Mouse (Mus musculus) heart, adult 2 months (tissue): ENCODE results near the gene Sik2. TPM values are rescaled to one million over a fixed set of nuclear protein-coding genes. Genes with fewer than 3 reads are reported as not detected.

Experiments used
- DNase-seq, 2 experiments: peaks; one replicate each; pipeline ENCODE4 v3.0.0; 2021
- H3K27ac ChIP-seq: fragments of 200-600 bp; 2 replicates; pipeline ENCODE4 v1.8.1; 2022
- H3K27me3 ChIP-seq: fragments of 200-500 bp; 2 replicates; pipeline ENCODE4 v1.6.1; 2012; ENCODE audit warnings: mild to moderate bottlenecking, low read length, inconsistent platforms, mixed read lengths; ENCODE audit not compliant: control insufficient read depth, insufficient read depth
- H3K36me3 ChIP-seq: fragments of 200-500 bp; 2 replicates; pipeline ENCODE4 v1.6.1; 2012; ENCODE audit warnings: low read length, inconsistent platforms; ENCODE audit not compliant: control insufficient read depth, insufficient read depth
- H3K4me1 ChIP-seq: fragments of 200-500 bp; 2 replicates; pipeline ENCODE4 v1.6.1; 2011; ENCODE audit warnings: low read length; ENCODE audit not compliant: control insufficient read depth, insufficient read depth
- H3K4me3 ChIP-seq: fragments of 200-600 bp; 2 replicates; pipeline ENCODE4 v1.8.1; 2022
- H3K79me2 ChIP-seq: fragments of 200-500 bp; replicated peaks from 2 replicates; pipeline ENCODE4 v1.6.1; 2012; ENCODE audit warnings: mild to moderate bottlenecking, inconsistent platforms, low read length, moderate library complexity, mixed read lengths; ENCODE audit not compliant: control insufficient read depth, insufficient read depth
- H3K9ac ChIP-seq: fragments of 200-500 bp; 2 replicates; pipeline ENCODE4 v1.6.1; 2012; ENCODE audit warnings: low read depth, mild to moderate bottlenecking, control low read depth, inconsistent platforms, low read length, mixed read lengths
- CTCF ChIP-seq: fragments of 200-600 bp; IDR thresholded peaks from 2 replicates; pipeline ENCODE4 v1.8.1; 2022; ENCODE audit warnings: antibody characterized with exemption, mild to moderate bottlenecking, moderate library complexity
- EP300 ChIP-seq: fragments of 200-500 bp; IDR thresholded peaks from 2 replicates; pipeline ENCODE4 v1.6.1; 2011; ENCODE audit warnings: low read depth, low read length, control low read depth; ENCODE audit not compliant: insufficient read depth
- POLR2A ChIP-seq: fragments of 200-500 bp; IDR thresholded peaks from 2 replicates; pipeline ENCODE4 v1.6.1; 2011; ENCODE audit warnings: mild to moderate bottlenecking, low read depth, low read length, control low read depth; ENCODE audit not compliant: insufficient read depth
- WGBS: fragments of 180-500 bp; shearing (Covaris S2); methylation state at CpG from one replicate; pipeline ENCODE4 v1.1.7; 2018; 5-methylcytosine and 5-hydroxymethylcytosine counted together
- intact Hi-C: fragments of 180-260 bp; cut with DNase I; formaldehyde crosslinking; loops from one replicate; pipeline ENCODE4 v1.15.1; 2025
- polyA plus RNA-seq: library from polyadenylated mRNA; depleted of rRNA; stranded (reverse); fragments of >200 nt; gene quantifications from 2 replicates; pipeline ENCODE4 v1.2.3, GENCODE M21; 2012
- total RNA-seq, 2 experiments: library from RNA; stranded (reverse); gene quantifications; 2 replicates each; pipeline ENCODE4 v1.2.3; 2021

The Sik2 gene
- total and polyA plus RNA-seq, 3 experiments = 14.6 to 26.9 (median 22.2) TPM

DNA sequence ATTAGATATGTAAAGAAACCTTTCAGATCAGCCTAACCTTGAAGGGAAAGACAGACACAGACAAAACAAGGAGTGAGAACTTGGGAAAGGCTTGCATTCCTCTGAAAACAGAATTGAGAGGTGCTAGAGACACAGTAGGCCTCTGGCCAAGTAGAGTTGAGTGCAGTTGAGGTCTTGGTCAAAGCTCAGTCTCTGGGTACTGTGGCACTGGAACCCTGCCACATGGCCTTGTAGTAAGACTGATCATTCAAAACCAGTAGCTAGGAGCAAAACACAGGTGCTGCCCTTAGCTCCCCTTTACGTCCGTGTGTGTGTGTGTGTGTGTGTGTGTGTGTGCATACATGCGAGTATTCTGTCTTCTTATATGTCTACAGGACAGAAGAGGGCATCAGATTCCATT, 132.6 kb downstream of the Sik2 start:
- Histone ChIP-seq H3K27me3 (no peaks in the 10 kb centered on the region), H3K36me3 (no peaks in the 10 kb centered on the region), H3K9ac (no peak overlapping the region), H3K4me1 (no peaks in the 10 kb centered on the region), H3K4me3 (no peak overlapping the region), H3K27ac (no peak overlapping the region), H3K79me2 (no peaks in the 10 kb centered on the region)
- TF ChIP-seq EP300 (no peak), CTCF (no peak), POLR2A (no peak)
- 95% methylated on average over 3 of the region's 3 CpGs for WGBS
- DNase-seq = no peak
- intact Hi-C loops = no loop called here

DNA sequence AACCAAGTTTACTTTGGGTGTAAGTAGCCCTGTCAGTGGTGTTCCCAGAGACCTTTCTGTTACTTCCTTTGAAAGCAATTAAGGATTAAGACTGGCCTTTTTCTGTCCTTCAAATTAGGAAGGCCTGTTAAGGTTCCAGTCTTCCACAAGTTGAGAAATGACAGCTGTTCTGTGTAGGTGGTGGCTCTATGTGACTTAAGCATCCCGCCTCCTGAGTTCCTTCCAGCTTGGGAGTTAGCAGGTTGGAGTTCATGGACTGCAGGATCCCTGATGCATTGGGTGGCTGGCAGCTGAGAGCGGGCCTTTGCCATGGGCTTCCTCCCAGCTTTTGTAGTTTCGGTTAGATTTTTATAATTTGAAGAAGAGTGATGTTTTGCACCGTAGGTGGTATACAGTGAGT, 133.4 kb downstream of the Sik2 start:
- no peaks in the 10 kb centered on the region for H3K36me3 ChIP-seq
- no peaks in the 10 kb centered on the region for H3K79me2 ChIP-seq

DNA sequence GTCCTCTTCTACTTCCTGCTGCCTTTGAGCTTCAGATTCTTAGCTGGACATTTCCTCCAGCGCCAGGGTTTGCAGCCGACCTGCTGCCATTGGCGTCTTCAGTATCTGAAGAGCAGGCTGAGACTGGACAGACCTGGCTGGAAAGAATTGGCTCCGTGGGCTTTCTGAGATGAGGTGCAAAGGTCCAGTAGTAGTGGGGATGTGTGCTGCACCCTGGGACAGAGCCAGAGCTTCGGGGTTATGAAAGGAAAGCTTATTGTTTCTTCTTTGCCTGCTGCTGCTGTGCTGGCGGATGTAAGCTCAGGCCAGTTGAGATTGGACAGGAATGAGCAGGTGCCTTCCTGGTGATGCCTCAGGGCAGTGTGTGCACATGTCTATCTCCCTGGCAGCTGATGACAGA, 134.8 kb downstream of the Sik2 start:
- H3K27me3 ChIP-seq = no peaks in the 10 kb centered on the region
- intact Hi-C loops = no loop called here
- H3K36me3 ChIP-seq = no peaks in the 10 kb centered on the region; the same call in 1 of the 2 replicates

More for the DNA sequence above, 133.4 kb downstream of the Sik2 start:
- no peaks in the 10 kb centered on the region for H3K4me1 ChIP-seq
- whole genome bisulfite sequencing = 87% methylated on average over 4 of the region's 4 CpGs
- no peak overlapping the region for H3K9ac ChIP-seq
- intact Hi-C loops = no loop called here
- no peak overlapping the region for H3K4me3 ChIP-seq
- no peak for TF ChIP-seq CTCF
- TF ChIP-seq EP300 = no peak
- TF ChIP-seq POLR2A = no peak
- no peaks in the 10 kb centered on the region for H3K27me3 ChIP-seq
- H3K27ac ChIP-seq = no peak overlapping the region
- no peak for DNase-seq

DNA sequence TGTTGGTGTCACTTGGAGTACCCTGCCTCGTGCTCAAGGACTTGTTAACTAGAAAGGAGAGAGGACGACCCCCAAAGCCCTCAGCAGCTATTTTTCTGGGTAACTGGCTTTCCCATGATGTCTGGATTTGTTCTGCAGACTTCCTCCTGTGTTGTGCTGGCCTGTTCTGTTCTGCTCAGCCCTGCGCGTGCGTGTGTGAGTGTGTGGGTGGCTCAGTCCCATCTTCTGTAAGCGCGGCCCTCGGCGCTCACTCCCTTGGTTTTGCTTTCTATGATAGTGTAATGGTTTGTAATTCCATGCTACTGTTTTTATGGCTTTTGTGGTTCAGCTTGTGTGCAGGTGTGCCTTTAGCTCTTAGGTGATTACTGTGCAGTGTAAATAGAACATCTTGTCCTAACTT, 135.7 kb downstream of the Sik2 start:
- H3K4me1 ChIP-seq = no peaks in the 10 kb centered on the region
- H3K36me3 ChIP-seq = no peaks in the 10 kb centered on the region; the same call in 1 of the 2 replicates
- no peak overlapping the region for H3K27ac ChIP-seq
- H3K27me3 ChIP-seq = no peaks in the 10 kb centered on the region
- no peak for TF ChIP-seq POLR2A
- no peak for TF ChIP-seq EP300
- TF ChIP-seq CTCF = no peak
- H3K9ac ChIP-seq = no peak overlapping the region
- H3K79me2 ChIP-seq = no peaks in the 10 kb centered on the region
- intact Hi-C loops = no loop called here
- H3K4me3 ChIP-seq = no peak overlapping the region
- no peak for DNase-seq
- 90% methylated on average over 9 of the region's 9 CpGs for WGBS

More for the DNA sequence above, 134.8 kb downstream of the Sik2 start:
- WGBS = 70% methylated on average over 6 of the region's 6 CpGs
- TF ChIP-seq EP300 (no peak), CTCF (no peak), POLR2A (no peak)
- no peak overlapping the region for H3K27ac ChIP-seq
- H3K9ac ChIP-seq = no peak overlapping the region
- no peak for DNase-seq
- H3K4me3 ChIP-seq = no peak overlapping the region
- H3K79me2 ChIP-seq = no peaks in the 10 kb centered on the region
- H3K4me1 ChIP-seq = no peaks in the 10 kb centered on the region

DNA sequence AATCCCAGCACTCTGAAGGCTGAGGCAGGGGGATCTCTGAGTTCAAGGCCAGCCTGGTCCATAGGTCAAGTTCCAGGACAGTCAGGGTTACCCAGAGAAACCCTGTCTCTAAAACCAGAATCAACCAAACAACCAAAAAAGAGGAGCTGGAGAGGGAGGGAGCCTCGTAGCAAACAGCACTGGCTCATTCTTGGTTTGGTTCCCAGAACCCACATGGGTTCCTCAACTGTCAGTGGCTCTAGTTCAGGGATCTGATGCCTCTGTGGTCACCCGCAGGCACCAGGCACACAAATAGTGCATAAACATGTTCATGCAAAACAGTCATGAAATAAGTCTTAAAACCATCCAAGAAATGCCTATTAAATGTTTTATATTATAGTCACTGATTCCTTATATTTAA, 140.7 kb downstream of the Sik2 start:
- Histone ChIP-seq H3K27ac (no peak overlapping the region), H3K79me2 (no peaks in the 10 kb centered on the region), H3K36me3 (peaks cover 5% of the 10 kb centered on the region), H3K9ac (no peak overlapping the region), H3K4me1 (peaks cover 1% of the 10 kb centered on the region; the same call in 1 of the 2 replicates), H3K4me3 (no peak overlapping the region), H3K27me3 (no peaks in the 10 kb centered on the region)
- no peak for TF ChIP-seq CTCF
- no peak for TF ChIP-seq POLR2A
- no peak for TF ChIP-seq EP300
- WGBS = 77% methylated on average over 2 of the region's 2 CpGs
- DNase-seq = no peak
- intact Hi-C loops = loop anchor here (5.0 kb wide), 1 partner anchor 34 kb away; no protein-coding TSS in a partner anchor

DNA sequence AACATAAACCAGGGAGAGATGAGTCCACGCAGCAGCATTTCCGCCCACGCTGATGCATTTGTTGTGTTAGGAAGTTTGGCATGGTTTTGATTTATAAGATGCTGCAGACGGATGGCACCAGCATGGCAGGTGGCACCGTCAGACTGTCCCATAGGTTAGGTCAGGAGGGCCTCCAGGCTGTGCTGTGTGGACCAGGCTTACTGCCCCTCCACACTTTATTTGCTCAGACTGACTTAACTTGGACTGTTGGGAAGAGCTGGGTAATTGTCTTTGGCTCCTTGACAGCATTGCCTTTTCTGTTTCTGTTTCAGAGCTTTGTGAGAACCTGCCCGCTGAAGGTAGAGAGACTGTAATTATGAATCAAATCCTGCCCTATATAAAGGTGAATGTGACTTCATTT, 141.9 kb downstream of the Sik2 start:
- no peak overlapping the region for H3K27ac ChIP-seq
- DNase-seq = no peak
- TF ChIP-seq POLR2A (no peak), EP300 (no peak), CTCF (no peak)
- no peak overlapping the region for H3K4me3 ChIP-seq
- intact Hi-C loops = loop anchor here (5.0 kb wide), 1 partner anchor 35 kb away; no protein-coding TSS in a partner anchor
- peaks cover 5% of the 10 kb centered on the region for H3K36me3 ChIP-seq
- peaks cover 1% of the 10 kb centered on the region; the same call in 1 of the 2 replicates for H3K4me1 ChIP-seq
- H3K27me3 ChIP-seq = no peaks in the 10 kb centered on the region
- 92% methylated on average over 6 of the region's 6 CpGs for WGBS
- H3K79me2 ChIP-seq = no peaks in the 10 kb centered on the region
- H3K9ac ChIP-seq = no peak overlapping the region
